Mouse (Mus musculus) adrenal gland (tissue): ENCODE results near the gene Higd1c.
"Not testable (repeated sequence)": the region's sequence is repeated elsewhere in the genome, so short reads cannot be mapped to it uniquely, and the experiment has no call there.

Source experiments
- intact Hi-C: fragments of 180-260 bp; cut with DNase I; formaldehyde crosslinking; loops from one replicate; pipeline ENCODE4 v1.15.1; 2025

Gene Higd1c

DNA sequence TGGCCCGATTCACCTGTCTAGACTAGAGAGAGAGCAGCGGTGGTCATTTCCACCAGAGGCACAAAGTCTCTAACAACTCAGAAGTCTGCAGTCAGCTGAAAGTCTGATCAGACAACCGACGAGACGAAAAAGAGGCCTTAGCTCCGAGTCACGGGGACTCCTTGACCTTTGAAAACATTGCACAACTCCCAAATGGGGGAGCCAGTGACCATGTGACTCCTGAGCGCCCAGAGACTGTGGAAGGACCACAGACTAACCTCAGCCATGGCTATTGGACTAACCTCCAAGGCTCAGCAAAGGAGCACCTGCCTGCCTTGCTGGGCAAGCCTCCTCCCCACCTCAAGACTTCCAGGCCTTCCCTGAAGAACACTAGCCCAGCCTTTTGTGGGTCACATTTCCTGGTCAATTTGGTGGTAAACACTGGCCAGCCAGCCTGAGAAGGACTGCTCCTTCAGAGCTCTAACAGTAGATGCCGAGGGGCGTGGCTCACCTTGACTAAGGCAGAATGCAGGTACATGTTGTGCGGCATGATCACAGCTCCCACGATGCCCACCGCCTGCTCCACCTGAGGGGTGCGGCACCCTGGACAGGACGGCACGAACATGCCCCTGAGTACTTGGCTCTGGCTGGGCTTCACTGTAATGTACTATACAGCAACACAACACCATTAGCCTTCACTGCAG, 39.1 kb downstream of the Higd1c start:
- intact Hi-C loops = loop anchor here (5.0 kb wide), 1 partner anchor 49 kb away; no protein-coding TSS in a partner anchor

- intact Hi-C loops = no loop called here
Measured at GRCm38 (mm10) chr15:100406088-100406487, 41.7 kb downstream of the Higd1c start.

DNA sequence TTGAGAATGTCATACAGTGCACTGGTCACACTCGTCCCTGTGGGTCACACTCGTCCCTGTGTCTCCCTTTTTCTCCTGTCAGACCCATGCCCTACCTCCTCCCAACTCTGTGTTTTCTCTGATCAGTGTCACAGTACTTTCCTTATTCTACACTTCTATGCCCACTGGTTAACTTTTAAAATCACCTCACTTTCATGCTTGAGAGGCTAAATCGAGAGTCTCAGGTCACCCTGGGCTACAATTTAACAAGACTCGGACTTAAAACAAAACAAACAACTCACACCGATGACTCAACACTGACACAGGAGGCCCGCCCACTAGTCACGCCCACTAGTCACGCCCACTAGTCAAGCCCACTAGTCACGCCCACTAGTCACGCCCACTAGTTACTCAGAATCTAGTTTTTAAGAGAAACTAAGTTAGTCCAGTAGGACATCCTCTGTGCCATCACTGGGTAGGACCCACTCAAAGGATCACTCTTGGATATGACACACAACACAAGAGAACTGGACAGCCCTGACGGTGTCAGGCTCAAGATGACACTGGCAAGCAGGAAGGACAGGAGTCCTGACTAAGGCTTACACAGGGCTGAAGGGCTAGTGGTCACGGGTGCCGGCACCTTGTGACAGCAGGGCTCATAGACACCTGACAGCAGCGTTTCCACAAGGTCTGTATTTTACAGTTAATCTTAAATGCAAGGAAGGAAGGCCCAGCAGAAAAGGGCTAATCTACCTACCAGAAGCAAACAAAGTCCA, 46.8 kb downstream of the Higd1c start:
- intact Hi-C loops = no loop called here

DNA sequence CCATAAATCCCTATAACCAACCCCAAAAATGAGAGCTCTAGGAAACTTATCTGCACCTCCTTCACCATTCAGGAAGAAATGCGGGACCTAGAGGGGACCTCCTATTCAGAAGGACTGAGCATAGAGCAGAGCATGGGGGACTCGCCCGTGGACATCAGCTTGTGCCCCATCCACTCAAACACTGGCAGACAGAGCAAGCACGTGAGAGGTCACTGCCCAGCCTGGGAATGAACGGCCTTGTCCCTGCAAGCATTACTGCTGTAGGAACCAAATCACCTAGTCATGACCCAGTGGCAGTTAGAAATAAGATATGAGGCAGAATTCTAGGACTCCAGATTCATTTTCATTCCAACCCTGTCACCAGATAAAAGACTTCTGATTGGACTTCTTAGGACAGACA, 47.4 kb downstream of the Higd1c start:
- intact Hi-C loops = no loop called here

DNA sequence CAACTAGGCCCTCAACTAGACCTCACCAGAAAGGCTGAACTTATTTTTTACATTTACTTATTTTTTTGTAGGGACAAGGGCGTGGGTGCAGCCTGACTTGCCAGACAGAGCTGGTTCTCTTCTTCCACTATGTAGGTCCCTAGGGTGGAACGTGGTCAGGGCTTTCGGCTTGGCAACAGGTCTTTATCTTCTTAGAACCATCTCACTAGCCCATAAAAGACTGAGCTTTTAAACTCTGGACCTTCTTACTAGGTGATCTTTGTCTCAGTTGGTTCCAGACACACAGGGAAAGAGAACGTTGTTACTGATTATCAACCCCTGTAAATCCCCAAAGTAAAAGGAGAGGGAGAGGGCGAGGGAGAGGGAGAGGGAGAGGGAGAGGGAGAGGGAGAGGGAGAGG, 49.0 kb downstream of the Higd1c start:
- intact Hi-C loops = no loop called here

DNA sequence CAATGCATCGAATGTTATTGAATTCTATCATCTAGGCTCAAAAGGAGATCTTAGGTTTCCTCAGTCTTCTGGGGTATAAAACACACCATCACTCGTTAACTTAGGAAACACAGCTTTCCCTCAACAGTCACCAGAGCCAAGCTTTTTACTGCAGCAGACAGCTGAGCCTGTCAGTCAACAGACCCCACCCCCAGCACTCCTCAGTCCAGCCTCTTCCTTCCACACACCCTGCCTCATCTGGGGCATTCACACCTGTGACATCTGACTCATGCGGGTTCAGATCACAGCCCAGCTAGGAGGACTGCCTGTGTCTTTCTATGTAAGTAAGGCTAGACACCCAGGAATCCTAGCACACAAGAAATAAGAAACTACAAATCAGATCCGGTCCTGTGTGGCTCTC, 49.7 kb downstream of the Higd1c start:
- intact Hi-C loops = no loop called here

GRCm38 (mm10) chr15:100414942-100415341, 50.6 kb downstream of the Higd1c start:
- intact Hi-C loops = no loop called here

GRCm38 (mm10) chr15:100415684-100416083, 51.3 kb downstream of the Higd1c start:
- intact Hi-C loops = no loop called here

GRCm38 (mm10) chr15:100417854-100418450, 53.6 kb downstream of the Higd1c start:
- intact Hi-C loops = no loop called here

GRCm38 (mm10) chr15:100419311-100419710, 55.0 kb downstream of the Higd1c start:
- intact Hi-C loops = no loop called here

GRCm38 (mm10) chr15:100419901-100420745, 55.8 kb downstream of the Higd1c start:
- intact Hi-C loops = no loop called here

GRCm38 (mm10) chr15:100421059-100421757, 56.9 kb downstream of the Higd1c start:
- intact Hi-C loops = no loop called here

- intact Hi-C loops = not testable (repeated sequence)
Measured at GRCm38 (mm10) chr15:100421758-100422197, 57.4 kb downstream of the Higd1c start, which contains the start of gene Gm5475. Gene Gm5475, plus strand, starts transcription at chr15:100422147.

GRCm38 (mm10) chr15:100422476-100422875, 58.1 kb downstream of the Higd1c start:
- intact Hi-C loops = no loop called here

DNA sequence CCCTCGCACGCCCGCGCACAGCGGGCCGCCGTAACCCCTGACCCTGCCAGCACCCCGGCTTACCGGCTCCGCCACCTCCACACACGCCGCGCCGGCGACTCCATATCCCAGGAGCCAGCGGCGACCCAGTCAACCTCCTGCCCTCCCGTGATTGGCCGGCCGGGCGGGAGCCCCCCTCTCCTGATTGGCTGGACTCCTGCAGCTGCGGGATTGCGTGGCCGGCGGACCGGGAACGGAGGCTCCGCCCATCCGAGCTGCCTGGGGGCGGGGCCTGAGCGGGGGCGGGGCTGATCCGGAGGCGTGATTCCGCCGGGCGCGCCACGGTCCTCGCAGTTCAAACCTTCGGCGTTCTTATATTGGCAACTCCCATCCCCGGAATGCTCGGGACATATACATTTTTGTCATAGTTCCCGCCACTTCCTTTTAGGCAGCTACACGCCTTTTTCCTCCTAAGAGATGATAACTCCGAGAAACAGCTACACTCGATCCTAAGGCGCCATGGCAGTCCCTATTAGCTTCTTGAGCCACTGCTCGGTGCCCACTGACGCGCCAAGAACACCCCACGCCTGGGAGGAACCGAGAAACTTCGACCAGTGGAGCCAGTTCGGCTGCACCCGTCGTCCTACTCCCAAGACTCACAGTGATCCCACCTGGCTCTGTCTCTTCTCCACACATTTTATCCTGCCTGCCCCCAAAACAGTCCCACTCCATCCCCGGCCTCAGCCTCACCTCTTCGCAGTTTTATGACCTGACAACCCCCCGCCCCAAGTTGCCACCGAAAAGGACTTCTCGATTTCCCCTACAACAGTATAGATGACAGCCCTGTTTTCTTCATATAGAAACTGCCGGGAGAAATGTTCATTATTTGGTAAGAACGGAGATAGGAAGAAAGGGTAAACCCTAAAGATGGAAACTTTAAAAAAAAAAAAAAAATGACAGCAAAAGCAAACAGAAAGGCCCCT, 58.8 kb downstream of the Higd1c start:
- intact Hi-C loops = no loop called here

DNA sequence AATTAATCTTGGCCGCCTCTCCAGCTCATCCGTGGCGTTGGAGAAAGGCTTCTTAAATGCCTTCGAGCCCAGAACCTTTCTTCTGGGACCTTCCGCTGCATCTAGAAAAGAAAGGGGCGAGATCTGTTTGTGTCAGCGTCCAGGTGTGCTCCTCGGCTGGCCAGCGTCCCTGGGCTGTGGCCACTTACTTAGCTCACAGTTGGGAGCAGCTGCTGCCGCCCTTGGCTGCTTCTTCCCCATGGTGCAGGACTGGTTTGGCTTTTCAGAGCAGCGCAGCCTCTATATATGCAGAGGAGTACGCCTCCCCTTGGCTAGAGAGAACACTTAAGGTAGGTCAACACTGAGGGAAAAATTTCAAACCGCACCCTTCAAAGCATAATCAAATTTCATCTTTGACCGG, 59.6 kb downstream of the Higd1c start:
- intact Hi-C loops = no loop called here

- intact Hi-C loops = no loop called here
Measured at GRCm38 (mm10) chr15:100424396-100425122, 60.2 kb downstream of the Higd1c start, which contains the start of gene Slc11a2. Gene Slc11a2, minus strand, starts transcription at chr15:100425072.

- intact Hi-C loops = no loop called here
Measured at GRCm38 (mm10) chr15:100428296-100428905, 64.1 kb downstream of the Higd1c start.
